Mouse (Mus musculus) olfactory bulb, adult 2 months (tissue): ENCODE data around the gene Prpf38a.

ENCODE experiments used
- CTCF ChIP-seq: fragments of 200-500 bp; IDR thresholded peaks from 2 replicates; pipeline ENCODE4 v1.5.1; 2012; ENCODE audit warnings: low read depth, mild to moderate bottlenecking, low read length, moderate library complexity; ENCODE audit not compliant: insufficient read depth
- POLR2A ChIP-seq: fragments of 200-500 bp; IDR thresholded peaks from 2 replicates; pipeline ENCODE4 v1.6.1; 2012; ENCODE audit warnings: mild to moderate bottlenecking, low read depth, low read length, moderate library complexity; ENCODE audit not compliant: insufficient read depth

- no peak for TF ChIP-seq CTCF
- TF ChIP-seq POLR2A: no peak
These were observed 40.0 kb upstream of the Prpf38a start for GRCm38 (mm10) chr4:108619165-108619564.
